Mouse (Mus musculus) lung, adult 2 months (tissue): ENCODE measurements around the gene Pnma1.

ENCODE experiments used
- CTCF ChIP-seq: fragments of 200-500 bp; IDR thresholded peaks from 2 replicates; pipeline ENCODE4 v1.5.1; 2011; ENCODE audit warnings: mild to moderate bottlenecking, low read length, control low read depth; ENCODE audit not compliant: insufficient read depth
- POLR2A ChIP-seq: fragments of 200-500 bp; IDR thresholded peaks from 2 replicates; pipeline ENCODE4 v1.6.1; 2011; ENCODE audit warnings: low read depth, mild to moderate bottlenecking, control low read depth, low read length, borderline replicate concordance; ENCODE audit errors: extremely low read depth

DNA sequence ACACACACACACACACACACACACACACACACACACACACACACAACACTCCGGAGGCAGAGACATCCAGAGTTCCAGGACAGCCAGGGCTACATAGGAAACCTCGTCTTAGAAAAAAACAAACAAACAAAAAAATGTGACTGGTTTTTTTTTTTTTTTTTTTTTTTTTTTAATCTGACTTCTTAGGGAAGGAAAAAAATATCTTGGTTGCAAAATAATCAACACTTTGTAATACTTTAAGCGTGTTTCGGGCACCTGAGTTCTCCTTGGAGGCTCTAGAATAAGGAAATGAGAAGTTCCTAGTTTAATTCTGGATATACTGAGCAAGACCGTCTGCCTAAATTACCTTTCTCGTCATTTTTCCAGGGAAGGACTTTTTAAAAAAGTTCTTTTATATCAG is 34.6 kb downstream of the Pnma1 start:
- TF ChIP-seq CTCF = no peak
- TF ChIP-seq POLR2A = no peak
